Mouse (Mus musculus): ENCODE data around the gene Ap1ar. TPM values are rescaled to one million over a fixed set of nuclear protein-coding genes. Genes with fewer than 3 reads are reported as not detected.

Ap1ar gene
- 28.0 and 28.4 TPM in 2 replicates for polyA plus RNA-seq (2012; ENCODE audit: insufficient read depth, insufficient read length, missing spikeins)

DNA sequence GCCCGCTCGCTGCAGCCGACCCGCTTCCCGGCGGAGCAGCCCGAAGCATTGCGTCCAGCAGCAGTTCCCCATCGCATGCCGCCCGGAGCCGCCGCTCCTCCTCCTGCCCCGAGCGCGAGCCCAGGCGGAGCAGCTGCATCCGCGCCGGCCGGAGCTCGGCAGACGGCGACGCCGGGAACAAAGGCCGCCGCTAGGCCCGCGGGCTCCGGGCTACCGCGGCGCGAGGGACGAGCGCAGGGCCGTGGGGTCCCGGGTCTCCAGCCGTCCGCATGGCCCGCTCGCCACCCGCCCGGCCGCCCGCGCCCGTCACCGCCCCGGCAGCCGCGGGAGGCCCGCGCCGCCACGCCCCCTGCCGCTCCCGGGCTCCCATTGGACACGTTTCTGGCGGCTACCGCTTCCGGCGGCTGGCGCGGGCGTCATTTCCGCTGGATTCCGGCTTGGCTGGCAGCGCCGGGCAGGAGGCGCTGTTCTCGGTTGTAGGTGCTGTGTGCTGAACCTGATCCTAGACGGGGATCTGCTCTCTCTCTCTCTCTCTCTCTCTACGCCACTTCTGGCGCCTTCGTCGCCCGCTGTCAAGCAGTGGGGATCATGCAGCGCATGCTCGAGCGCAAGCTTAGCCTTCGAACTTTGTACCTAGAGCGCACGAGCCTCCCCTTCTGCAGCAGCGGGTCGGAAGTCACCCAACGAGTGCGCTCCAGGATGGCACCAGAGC, at the start of gene Ap1ar:
Ap1ar (minus strand) TSS at position 370 of the 712 bp plus-strand sequence.
- H3K4me1 ChIP-seq (ENCODE audit: control insufficient read depth, insufficient read depth, low read length): peaks cover 9% of the 10 kb centered on the region; the same call in 1 of the 2 replicates
- TF ChIP-seq POLR2A (IDR thresholded peaks at IDR 0.05; ENCODE audit: borderline replicate concordance, low read depth, low read length) (no peak), CTCF (IDR thresholded peaks at IDR 0.05; ENCODE audit: low read depth, low read length) (0 out of 2 replicates have a peak, but pooled peaks have one; percentile 9)
- peak within 1 kb of the TSS; percentile 69 for H3K4me3 ChIP-seq (ENCODE audit: insufficient read depth, low read length)
- peak within 1 kb of the TSS; percentile 81 for H3K27ac ChIP-seq (ENCODE audit: insufficient read depth, low read depth, low read length)

DNA sequence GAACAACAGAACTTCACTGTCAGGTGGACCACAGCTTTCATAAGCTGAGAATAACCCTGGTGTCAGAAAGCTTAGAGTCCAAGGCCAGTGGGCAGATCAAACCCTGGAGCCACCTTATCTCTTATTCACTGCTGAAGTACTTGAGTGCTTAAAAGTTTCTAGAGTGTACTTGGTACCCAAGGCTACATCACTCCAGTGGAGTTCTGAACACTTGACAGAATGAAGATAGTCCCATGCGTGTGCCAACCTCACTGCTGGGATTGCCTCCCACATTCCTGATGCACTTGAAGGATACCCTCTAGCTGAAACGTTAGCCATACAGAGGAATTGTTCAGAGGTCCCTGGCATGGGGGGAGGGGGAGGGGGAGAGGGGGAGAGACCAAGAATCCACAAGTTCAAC, 44.4 kb upstream of the Ap1ar start:
- peaks cover 20% of the 10 kb centered on the region for H3K4me1 ChIP-seq (ENCODE audit: control insufficient read depth, insufficient read depth, low read length)
- no peak for TF ChIP-seq CTCF (IDR thresholded peaks at IDR 0.05; ENCODE audit: low read depth, low read length)
- no peak for TF ChIP-seq POLR2A (IDR thresholded peaks at IDR 0.05; ENCODE audit: borderline replicate concordance, low read depth, low read length)
- peak overlapping the region; percentile 5; the same call in 1 of the 2 replicates for H3K27ac ChIP-seq (ENCODE audit: insufficient read depth, low read depth, low read length)
- H3K4me3 ChIP-seq (ENCODE audit: insufficient read depth, low read length): no peak overlapping the region

DNA sequence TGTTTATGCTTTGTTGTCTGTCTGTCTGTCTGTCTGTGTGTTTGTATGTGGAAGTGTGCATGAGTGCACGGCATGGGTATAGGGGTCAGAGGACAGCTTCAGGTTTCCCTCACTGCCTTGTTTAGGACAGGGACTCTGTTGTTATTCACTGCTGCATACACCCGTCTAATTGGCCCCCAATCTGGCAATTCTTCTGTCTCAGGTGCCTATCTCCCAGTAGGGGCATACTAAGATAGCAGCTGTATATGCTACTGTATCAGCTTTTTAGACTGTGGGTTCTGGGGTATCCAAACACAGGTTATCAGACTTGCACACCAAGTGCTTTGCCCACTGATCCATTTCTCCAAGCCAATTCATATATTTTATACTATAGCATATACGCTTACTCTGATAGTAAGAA, 42.6 kb upstream of the Ap1ar start:
- H3K4me1 ChIP-seq (ENCODE audit: control insufficient read depth, insufficient read depth, low read length): peaks cover 16% of the 10 kb centered on the region
- no peak overlapping the region for H3K4me3 ChIP-seq (ENCODE audit: insufficient read depth, low read length)
- TF ChIP-seq CTCF (IDR thresholded peaks at IDR 0.05; ENCODE audit: low read depth, low read length): no peak
- TF ChIP-seq POLR2A (IDR thresholded peaks at IDR 0.05; ENCODE audit: borderline replicate concordance, low read depth, low read length): no peak
- no peak overlapping the region for H3K27ac ChIP-seq (ENCODE audit: insufficient read depth, low read depth, low read length)

DNA sequence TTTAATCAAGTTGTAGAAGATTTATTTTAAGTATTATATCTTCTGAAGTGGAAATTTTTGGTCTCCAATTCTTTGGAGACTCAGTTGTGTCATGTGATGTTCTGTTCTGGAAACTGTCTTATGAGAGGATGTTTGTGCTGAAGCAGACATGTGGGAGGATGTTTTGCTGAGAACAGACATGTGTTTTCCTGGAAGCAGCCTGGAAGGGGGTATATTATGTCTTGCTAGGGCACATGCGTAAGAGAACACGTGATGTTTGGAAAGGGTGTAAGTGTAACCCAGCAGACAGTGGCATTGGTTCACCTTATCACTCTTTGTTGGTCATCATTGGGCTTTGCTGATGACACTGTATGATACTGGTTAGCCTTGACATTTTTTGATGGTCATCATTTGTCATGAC, 38.2 kb upstream of the Ap1ar start:
- peaks cover 2% of the 10 kb centered on the region; the same call in 1 of the 2 replicates for H3K4me1 ChIP-seq (ENCODE audit: control insufficient read depth, insufficient read depth, low read length)
- no peak overlapping the region for H3K27ac ChIP-seq (ENCODE audit: insufficient read depth, low read depth, low read length)
- TF ChIP-seq POLR2A (IDR thresholded peaks at IDR 0.05; ENCODE audit: borderline replicate concordance, low read depth, low read length) (no peak), CTCF (IDR thresholded peaks at IDR 0.05; ENCODE audit: low read depth, low read length) (no peak)
- H3K4me3 ChIP-seq (ENCODE audit: insufficient read depth, low read length): no peak overlapping the region

DNA sequence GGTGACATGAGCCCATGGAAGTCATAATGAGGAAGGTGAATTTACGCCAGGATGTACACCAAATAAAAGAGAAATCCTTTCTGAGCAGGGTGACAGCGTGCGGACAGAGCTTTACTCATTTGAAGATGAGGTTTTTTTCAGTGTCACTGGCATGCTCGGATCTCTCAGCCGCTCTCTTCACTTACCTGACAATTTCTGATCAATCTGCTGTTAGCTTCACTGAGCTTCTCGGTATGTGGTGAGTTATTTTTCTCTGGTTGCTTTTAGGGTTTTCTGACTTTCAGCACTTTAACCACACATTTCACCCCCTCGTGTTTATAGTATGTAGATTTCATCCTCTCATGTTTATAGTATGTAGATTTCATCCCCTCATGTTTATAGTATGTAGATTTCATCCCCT, 37.7 kb upstream of the Ap1ar start:
- Histone ChIP-seq H3K4me3 (ENCODE audit: insufficient read depth, low read length) (no peak overlapping the region), H3K4me1 (ENCODE audit: control insufficient read depth, insufficient read depth, low read length) (peaks cover 2% of the 10 kb centered on the region; the same call in 1 of the 2 replicates), H3K27ac (ENCODE audit: insufficient read depth, low read depth, low read length) (no peak overlapping the region)
- TF ChIP-seq CTCF (IDR thresholded peaks at IDR 0.05; ENCODE audit: low read depth, low read length) (no peak), POLR2A (IDR thresholded peaks at IDR 0.05; ENCODE audit: borderline replicate concordance, low read depth, low read length) (no peak)

DNA sequence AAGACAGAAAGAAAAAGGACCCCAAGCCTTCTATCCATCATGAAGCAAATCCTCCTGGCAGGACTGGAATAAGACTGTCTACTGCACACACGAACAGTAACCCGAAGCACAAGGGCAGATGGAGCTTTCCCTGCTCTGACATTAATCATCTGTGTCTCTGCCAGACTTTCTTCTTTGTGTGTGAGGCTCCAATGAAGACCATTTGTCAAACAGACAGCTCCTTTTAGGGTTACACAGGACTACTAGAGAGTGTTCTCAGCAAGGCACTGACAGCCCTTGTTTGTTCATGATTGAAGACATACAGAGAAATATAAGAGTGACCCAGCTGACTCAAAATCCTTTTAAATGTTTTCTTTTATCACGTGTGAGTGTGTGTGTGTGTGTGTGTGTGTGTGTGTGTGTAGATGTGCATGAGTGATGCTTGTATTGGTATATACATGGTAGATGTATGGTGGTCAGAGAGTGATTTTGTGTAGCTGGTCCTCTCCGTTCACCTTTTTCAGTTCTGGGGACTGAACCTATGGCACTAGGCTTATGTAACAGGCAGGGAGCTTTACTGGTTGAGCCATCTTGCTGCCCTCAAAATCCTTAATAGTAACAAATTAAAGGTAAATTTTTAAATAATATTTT, 37.0 kb upstream of the Ap1ar start:
- H3K4me1 ChIP-seq (ENCODE audit: control insufficient read depth, insufficient read depth, low read length): peaks cover 2% of the 10 kb centered on the region; the same call in 1 of the 2 replicates
- no peak overlapping the region for H3K4me3 ChIP-seq (ENCODE audit: insufficient read depth, low read length)
- no peak overlapping the region for H3K27ac ChIP-seq (ENCODE audit: insufficient read depth, low read depth, low read length)
- TF ChIP-seq CTCF (IDR thresholded peaks at IDR 0.05; ENCODE audit: low read depth, low read length): no peak
- no peak for TF ChIP-seq POLR2A (IDR thresholded peaks at IDR 0.05; ENCODE audit: borderline replicate concordance, low read depth, low read length)

DNA sequence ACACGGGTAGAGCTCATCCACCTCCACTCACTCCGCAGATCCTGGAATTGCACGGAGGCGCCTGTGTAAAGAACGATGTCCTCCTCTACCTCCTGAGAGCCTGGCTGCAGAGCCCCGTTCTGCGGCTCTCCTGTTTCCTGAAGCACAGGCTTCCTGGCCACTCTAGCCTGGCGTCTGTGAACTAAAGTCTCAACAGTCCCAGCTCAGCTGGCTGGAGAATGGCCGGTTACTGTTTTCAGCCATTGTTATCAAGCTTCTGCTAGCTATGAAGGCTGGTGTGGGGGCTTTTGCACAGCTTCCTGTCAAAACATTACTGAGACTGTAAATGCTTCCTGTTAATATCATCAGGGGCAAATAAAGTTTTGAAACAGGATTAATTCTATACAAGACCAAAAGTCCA, 34.3 kb upstream of the Ap1ar start:
- peaks cover 2% of the 10 kb centered on the region for H3K4me1 ChIP-seq (ENCODE audit: control insufficient read depth, insufficient read depth, low read length)
- no peak for TF ChIP-seq CTCF (IDR thresholded peaks at IDR 0.05; ENCODE audit: low read depth, low read length)
- no peak for TF ChIP-seq POLR2A (IDR thresholded peaks at IDR 0.05; ENCODE audit: borderline replicate concordance, low read depth, low read length)
- no peak overlapping the region for H3K4me3 ChIP-seq (ENCODE audit: insufficient read depth, low read length)
- H3K27ac ChIP-seq (ENCODE audit: insufficient read depth, low read depth, low read length): no peak overlapping the region

DNA sequence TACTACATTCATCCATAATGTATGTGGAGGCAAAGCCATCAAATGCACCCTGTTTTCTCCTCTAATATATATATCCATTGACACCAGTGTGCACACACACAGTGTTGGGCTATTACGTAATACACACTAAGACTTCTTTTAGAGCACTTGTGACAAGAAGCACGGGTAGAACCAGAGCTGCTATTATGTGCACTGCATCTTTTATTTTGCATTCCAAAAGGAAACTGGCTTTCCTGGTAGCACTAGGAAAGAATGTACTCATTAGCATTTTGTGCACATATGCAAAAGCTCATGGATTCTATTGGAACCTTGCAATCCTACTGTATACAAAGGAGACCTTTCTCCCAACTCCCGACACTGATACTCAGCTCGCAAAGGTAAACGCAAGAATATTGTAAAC, 31.6 kb upstream of the Ap1ar start:
- Histone ChIP-seq H3K27ac (ENCODE audit: insufficient read depth, low read depth, low read length) (no peak overlapping the region), H3K4me1 (ENCODE audit: control insufficient read depth, insufficient read depth, low read length) (peaks cover 2% of the 10 kb centered on the region), H3K4me3 (ENCODE audit: insufficient read depth, low read length) (no peak overlapping the region)
- no peak for TF ChIP-seq CTCF (IDR thresholded peaks at IDR 0.05; ENCODE audit: low read depth, low read length)
- no peak for TF ChIP-seq POLR2A (IDR thresholded peaks at IDR 0.05; ENCODE audit: borderline replicate concordance, low read depth, low read length)

DNA sequence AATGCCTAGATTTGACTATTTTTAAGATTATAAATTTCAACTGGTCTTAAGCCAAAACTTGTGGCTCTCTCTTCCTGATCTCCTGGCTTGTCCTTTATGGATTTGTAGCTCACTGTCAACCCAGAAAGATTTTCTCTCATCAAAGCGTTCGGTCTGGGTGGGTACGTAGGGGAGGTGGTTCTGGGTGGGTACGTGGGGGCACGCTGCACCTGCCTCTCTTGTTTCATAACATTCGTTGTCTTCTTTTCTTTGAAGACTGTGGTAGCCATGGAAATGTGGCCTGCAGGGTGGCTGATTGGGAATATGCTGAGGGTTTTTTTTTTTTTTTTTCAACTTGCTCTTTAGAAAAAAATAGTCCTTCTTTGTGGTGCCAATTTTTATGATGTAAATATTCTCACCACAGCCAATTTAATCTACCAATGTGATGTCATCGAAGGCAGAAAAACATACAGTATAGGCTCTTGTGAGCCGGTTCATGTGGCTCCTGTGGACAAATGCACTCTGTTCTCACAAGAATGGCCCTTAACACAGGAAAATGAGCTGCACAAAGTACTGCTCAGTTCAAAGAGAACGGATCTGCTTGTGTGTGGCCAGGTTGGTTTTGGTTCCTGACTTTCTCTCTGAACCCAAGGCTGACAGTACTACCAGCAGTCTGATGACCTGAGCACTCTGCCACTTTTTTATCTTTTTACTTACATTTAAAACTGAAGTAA, 30.9 kb upstream of the Ap1ar start:
- Histone ChIP-seq H3K4me3 (ENCODE audit: insufficient read depth, low read length) (no peak overlapping the region), H3K4me1 (ENCODE audit: control insufficient read depth, insufficient read depth, low read length) (peaks cover 4% of the 10 kb centered on the region), H3K27ac (ENCODE audit: insufficient read depth, low read depth, low read length) (no peak overlapping the region)
- no peak for TF ChIP-seq POLR2A (IDR thresholded peaks at IDR 0.05; ENCODE audit: borderline replicate concordance, low read depth, low read length)
- TF ChIP-seq CTCF (IDR thresholded peaks at IDR 0.05; ENCODE audit: low read depth, low read length): no peak

All from bone marrow macrophage, adult 2 months (primary cell).